In the genomic region with DNA sequence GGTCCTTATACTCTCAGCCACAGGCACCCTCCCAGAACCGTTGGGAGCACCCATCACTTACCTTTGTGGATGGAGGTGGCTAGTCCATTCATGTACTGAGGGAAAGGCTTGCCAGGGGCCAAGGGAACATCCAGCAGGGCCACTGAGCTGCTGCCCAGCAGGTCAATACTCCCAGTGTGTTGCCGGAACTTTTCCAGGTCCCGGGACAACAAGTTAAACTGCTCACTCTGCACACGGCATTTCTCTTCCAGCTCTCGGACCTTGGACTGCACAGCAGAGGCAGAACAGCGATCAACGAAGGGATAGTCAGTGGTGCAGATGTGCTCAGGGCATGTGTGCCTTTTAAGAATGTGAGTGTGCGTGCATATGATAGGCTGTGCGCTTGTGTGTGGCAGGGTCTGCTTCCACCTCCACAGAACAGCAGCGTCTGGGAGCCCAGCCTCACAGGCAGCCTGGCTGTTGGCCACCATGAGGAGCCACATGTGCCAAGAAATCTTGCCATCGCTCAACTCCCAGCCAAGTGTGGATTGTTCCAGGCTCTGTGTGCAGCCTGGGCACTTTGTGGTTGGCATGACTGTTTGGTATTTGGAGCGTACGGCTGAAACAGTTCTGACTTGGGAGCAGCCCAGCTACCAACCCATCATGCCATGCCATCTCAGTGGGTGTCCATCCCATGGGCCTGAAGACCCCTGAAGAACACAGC, we compare ENCODE assay signal across 8 mouse cellular contexts.
DNase-seq lines count a peak whose midpoint lies in the region.
"Had no signal": no experiment of that assay in that cellular context is flagged by ENCODE, and none has a peak within 500 bp of the region (broad histone marks: within the 10 kb centered on the region; RNA-seq: fewer than 3 reads in every experiment).

No protein-coding gene starts in this region.

- intact Hi-C loops in left cerebral cortex, postnatal 36 days (cut with DNase I), result no loop called here

- peak; percentile 88 for DNase-seq in heart, adult 11 months
- no peak for DNase-seq in heart, postnatal 4 days
- peak; percentile 55 to 83 for DNase-seq in cerebellum, postnatal 4 days (ENCODE audit: low spot score in 2 of 2)
- peak; percentile 38 for DNase-seq in gonadal fat pad, adult 2 months (ENCODE audit: low read depth)
- DNase-seq in left cerebral cortex, postnatal 36 days (ENCODE audit: low spot score in 2 of 2), result peak; percentile 82 to 84
- no peak for DNase-seq in thymus, postnatal 10 days (ENCODE audit: low spot score in 2 of 2)
- no peak for DNase-seq in lung, postnatal 36 days
- DNase-seq: kidney, postnatal 14 days had no signal

Comparison
In these comparisons a context has a peak if more than half of its experiments do, and no peak if none do; other contexts are left out.
1. DNase-seq: peak in heart, adult 11 months (single experiment), cerebellum, postnatal 4 days (2 of 2), gonadal fat pad, adult 2 months (single experiment) and left cerebral cortex, postnatal 36 days (2 of 2); none in heart, postnatal 4 days (single experiment), thymus, postnatal 10 days (0 of 2) and lung, postnatal 36 days (single experiment).